Mouse (Mus musculus) left cerebral cortex, adult 2 months (tissue): ENCODE measurements at regions not wholly inside any gene's neighbourhood (a gene's known extent, or its start where the extent isn't known, plus 50 kb on each side); places are given as distances from the start of the nearest gene placed in this dataset.

ENCODE experiments used
- DNase-seq, 2 experiments: peaks; one replicate each; pipeline ENCODE4 v3.0.0; 2021 to 2022; ENCODE audit warnings: low spot score in 2 of 2, mixed read lengths in 1 of 2; ENCODE audit errors: extremely low spot score in 1 of 2
- H3K27ac ChIP-seq: fragments of 200-600 bp; 2 replicates; pipeline ENCODE4 v1.8.1; 2022
- H3K4me3 ChIP-seq: fragments of 200-600 bp; 2 replicates; pipeline ENCODE4 v1.8.1; 2022
- CTCF ChIP-seq: fragments of 200-600 bp; IDR thresholded peaks from 2 replicates; pipeline ENCODE4 v1.8.1; 2022; ENCODE audit warnings: antibody characterized with exemption, mild to moderate bottlenecking, moderate library complexity
- intact Hi-C: fragments of 180-260 bp; cut with DNase I; formaldehyde crosslinking; loops from one replicate; pipeline ENCODE4 v1.15.1; 2025

DNA sequence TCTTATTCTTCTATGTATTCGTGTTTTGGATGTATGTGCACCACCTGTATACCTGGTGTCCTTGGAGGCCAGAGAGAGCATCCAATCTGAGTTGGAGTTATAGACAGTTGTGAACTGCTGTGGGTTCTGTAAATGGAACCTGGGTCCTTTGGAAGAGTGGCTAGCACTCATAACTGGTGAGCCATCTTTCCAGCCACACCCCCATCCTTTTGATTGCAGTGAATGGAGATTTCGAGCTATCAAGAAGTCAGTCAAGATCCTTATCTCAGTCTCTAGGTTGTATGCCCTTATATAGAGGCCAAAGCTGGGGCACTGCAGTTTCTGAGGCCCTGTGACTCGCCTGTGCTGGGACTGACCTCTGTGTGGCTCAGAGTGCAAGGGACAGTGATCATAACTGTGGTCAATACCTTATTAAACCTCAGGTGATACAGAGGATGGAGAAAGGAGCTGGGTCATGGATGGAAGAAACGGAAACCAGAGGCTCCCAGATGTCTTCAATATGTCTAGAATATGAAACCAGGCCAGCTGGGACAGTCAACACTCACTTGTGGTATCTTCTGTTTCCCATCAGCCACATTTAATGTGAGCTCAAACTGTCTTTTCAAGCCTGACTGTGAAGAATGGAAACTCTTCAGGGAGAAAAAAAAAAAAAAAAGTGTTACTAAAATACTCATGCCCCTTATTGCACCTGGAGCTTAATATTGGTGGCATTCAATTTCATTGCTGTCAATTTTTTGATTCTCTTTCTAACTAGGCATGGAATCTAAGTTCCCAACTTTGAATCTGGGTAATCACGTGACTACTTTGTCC is 86.2 kb upstream of the Cpm start:
- intact Hi-C loops = no loop called here
- no peak overlapping the region for H3K27ac ChIP-seq
- no peak overlapping the region for H3K4me3 ChIP-seq
- no peak for TF ChIP-seq CTCF
- no peak for DNase-seq

DNA sequence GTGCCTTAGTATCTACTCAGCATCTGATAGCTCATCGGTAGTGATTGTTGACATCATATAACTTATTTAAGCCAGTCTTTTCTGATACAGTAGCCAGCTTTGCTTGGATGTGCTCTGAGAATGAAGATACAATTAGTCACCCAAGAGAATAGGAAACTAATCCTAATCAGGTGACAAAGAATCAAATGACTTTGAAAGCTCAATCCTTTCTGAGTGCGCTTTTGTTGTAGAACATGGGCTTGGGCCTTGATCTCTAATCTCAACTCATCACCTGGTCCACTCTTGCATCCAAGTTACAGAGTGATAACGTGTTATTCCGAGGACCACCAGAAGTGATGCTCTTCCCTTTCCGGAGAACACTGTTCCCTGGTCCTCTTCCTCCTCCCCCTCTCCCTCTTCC is 86.9 kb upstream of the Cpm start:
- H3K27ac ChIP-seq = no peak overlapping the region
- no peak for DNase-seq
- TF ChIP-seq CTCF = no peak
- no peak overlapping the region for H3K4me3 ChIP-seq
- intact Hi-C loops = no loop called here

DNA sequence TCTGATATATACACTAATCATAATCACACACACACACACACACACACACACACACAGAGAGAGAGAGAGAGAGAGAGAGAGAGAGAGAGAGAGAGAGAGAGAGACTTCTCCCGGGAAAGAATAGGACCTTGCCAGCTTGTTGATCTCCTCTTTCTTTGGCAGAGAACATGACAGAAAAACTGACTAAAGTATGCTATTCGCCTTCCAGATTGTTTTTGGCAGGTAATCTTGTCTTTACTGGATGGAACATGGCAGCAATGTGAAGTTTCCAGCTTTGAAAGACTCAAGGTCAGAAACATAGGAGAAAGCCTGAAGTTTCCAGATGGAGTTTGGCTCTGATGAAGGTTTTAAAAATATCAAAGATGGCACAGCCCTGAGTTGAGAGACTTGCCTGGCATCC is 87.8 kb upstream of the Cpm start:
- Histone ChIP-seq H3K27ac (no peak overlapping the region), H3K4me3 (no peak overlapping the region)
- intact Hi-C loops = no loop called here

DNA sequence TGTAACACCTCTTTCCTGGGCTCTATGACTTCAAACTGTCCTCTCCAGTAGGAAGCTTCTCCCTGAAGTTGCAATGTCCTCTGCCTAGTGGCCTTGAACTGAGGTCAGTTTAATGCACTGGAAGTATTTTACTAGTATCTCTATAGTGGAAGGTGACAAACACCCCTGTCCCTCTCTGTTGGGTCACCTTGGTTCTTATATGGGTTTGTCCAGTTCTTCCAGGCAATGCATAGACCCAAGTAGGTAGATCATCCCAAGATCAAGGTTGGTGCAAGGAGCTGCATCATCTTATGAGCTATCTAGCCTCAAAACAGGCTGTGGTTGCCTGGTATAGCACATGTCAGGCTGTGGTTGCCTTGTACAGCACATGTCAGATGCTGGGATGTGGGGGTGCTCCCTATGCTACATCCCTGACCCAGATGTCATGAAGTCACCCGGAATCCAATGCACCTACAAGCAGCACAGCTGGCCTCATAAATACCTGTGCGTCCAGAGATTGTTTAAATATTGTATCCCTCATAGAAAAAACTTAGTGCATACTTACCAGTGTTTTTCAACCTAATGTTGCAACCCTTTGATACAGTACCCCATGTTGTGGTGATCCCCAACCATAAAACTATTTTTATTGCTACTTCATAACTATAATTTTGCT is 88.4 kb upstream of the Cpm start:
- intact Hi-C loops = no loop called here
- DNase-seq = no peak
- no peak for TF ChIP-seq CTCF

More for the DNA sequence above, 87.8 kb upstream of the Cpm start:
- no peak for DNase-seq
- no peak for TF ChIP-seq CTCF

DNA sequence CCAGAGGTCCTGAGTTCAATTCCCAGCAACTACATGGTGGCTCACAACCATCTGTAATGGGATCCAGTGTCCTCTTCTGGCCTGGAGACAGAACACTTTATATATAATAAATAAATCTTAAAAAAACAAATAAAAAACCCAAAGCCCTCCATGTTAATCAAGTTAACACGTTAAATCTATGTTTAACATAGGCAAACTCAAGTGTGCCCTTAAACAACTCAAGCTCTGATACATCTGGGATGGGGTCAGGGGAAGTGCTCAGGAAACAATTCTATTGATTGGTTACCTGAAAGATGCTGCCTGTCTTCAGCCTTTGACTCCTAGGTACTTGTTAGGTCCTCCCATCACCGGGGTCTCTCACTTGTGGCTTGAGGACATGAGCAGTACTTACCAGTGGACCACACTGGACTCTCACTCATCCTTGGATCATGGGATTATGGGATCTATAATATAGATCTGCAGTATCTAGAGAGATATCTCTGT is 89.1 kb upstream of the Cpm start:
- DNase-seq = no peak
- no peak overlapping the region for H3K27ac ChIP-seq
- TF ChIP-seq CTCF = no peak
- H3K4me3 ChIP-seq = no peak overlapping the region
- intact Hi-C loops = no loop called here

More for the DNA sequence above, 88.4 kb upstream of the Cpm start:
- Histone ChIP-seq H3K4me3 (no peak overlapping the region), H3K27ac (no peak overlapping the region)

DNA sequence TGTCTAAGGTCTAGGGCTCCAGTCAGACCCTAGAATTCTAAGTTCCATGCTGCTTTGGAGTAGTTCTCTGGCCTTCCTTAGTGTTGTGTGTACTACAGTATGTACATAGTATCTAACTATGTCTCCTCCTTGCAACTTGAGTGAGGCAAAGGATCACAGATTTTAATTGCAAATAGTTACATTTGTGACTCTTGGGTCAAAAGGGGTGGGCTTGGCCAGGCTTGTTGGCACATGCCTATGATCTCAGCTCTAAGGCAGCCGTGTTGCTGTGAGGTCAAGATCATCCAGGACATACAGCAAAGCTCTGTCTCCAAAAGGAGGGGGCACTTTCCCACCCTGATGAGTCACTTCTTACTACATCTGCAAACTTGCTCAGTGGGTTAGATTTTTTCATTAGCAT is 89.8 kb upstream of the Cpm start:
- intact Hi-C loops = no loop called here
- TF ChIP-seq CTCF = no peak
- H3K4me3 ChIP-seq = no peak overlapping the region
- no peak for DNase-seq
- H3K27ac ChIP-seq = no peak overlapping the region

DNA sequence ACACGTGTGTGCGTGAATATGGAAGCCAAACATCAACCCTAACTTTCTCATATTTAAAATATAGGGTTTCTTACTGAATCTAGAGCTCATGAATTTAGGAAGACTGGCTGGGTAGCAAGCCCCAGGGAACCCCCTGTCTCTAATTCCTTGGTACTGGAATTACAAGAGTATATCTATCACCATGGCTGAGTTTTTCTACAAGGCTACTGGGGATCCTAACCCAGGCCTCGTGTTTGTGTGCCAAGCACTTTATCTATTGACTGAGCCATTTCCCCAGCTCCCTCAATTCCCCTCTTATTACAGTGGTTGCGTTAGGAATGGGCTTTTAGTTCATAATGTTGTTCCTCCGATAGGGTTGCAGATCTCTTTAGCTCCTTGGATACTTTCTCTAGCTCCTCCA is 90.6 kb upstream of the Cpm start:
- Histone ChIP-seq H3K27ac (no peak overlapping the region), H3K4me3 (no peak overlapping the region)
- DNase-seq = no peak
- TF ChIP-seq CTCF = no peak
- intact Hi-C loops = no loop called here

DNA sequence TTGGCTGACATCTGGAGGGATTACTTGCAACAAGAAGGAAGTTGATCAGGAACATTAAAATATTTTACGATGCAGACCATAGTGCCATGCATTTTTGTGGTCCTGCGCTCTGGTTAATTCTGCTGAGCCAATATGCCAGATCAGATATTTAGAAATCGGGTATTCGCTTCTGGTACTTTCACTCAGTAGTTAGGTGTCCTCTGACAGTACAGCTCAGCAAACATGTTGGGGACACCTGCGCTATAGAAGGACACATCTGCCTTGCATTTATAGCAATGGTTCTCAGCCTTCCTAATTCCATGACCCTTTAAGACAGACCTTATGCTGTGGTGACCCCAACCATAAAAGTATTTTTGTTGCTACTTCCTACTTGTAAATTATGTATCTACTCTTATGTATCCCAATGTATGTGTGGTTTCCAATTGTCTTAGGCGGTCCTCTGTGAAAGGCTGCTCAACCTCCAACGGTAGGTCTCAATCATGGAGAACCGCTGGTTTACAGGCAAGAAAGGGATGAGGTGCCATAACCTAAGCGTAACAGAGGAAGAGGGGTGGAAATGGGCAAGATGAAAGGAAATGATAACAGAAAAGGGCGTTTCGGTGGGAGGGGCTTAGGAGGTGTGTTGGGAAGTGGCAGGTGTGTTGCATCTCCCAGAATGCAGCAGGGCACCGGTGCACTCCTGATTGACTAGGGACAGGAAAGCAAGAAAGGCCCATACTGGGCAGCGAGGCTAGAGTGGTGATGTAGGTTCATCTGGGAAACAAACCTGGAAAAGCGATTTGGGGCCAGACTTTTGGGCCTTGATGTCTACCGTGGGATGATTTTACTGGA is 92.3 kb upstream of the Cpm start:
- no peak for DNase-seq
- TF ChIP-seq CTCF = no peak
- intact Hi-C loops = no loop called here

DNA sequence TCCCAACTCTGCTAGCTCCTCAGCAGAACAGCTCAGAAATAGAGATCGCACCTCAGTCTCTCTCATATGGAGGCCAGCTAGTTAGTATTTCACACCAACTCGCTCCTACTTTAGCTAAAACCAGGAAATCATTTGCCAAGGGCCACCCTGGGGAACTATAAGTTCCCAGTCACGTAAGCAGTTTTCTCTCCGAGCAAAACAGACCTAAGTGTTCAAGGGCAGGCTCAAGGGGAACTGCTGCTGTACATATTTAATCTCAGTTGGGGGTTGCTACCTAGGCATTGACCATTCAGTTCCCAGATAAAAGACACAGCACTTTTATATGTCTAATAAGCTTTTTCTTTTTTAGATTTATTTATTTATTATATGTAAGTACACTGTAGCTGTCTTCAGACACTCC is 93.5 kb upstream of the Cpm start:
- intact Hi-C loops = no loop called here
- Histone ChIP-seq H3K4me3 (no peak overlapping the region), H3K27ac (no peak overlapping the region)
- no peak for TF ChIP-seq CTCF
- DNase-seq = no peak

More for the DNA sequence above, 92.3 kb upstream of the Cpm start:
- Histone ChIP-seq H3K27ac (no peak overlapping the region), H3K4me3 (no peak overlapping the region)

DNA sequence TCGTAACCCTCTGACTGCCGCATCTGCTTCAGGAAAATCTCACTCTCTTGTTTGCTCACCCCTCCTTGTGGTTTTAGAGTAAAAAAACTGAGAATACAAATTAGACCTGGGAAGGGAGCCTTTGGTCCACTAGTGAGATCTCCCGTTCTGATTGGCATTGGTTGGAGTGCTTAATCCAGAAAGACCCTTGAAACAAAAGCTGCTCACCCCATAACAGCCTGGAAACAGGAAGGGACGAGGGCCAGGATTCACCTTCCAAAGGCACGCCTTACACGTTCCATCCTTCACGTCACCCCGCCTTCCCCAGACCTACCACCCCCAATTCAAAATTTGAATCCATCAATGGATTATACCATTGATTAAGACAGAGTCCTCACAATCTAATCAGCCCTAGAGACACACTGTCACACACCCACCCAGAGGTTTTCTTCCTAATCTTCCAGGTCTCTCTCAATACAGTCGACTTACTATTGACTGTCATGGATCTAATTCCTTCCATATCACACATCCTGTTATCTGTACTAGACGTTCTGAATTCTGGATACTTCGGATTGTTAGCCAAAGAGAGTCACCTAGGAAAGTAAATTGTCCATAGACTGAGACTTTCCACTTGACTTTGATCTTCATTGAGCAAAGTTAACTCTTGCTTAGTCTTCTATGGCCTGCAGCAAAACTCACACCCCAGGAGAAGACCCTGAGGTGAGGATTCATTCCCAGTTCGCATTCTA is 94.1 kb upstream of the Cpm start:
- H3K4me3 ChIP-seq = no peak overlapping the region
- no peak for DNase-seq
- intact Hi-C loops = no loop called here
- H3K27ac ChIP-seq = no peak overlapping the region
- TF ChIP-seq CTCF = no peak

DNA sequence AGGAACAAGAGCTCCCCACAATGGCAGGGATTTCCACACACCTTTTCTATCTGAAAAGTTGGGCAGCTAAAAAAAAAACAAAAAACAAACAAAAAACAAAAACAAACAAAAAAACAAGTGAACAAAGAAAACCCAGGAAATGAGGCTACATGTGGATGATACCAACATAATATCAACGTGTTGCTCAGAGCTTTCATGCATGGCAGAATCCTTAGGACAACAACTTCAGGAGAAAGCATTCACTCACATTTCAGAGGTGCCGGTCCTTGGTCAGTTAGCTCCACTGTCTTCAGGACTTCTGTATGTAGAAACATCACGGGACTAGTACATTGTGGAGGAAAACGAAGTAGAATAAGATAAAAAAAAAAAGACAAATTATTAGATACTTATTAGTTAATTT is 94.8 kb upstream of the Cpm start:
- H3K4me3 ChIP-seq = no peak overlapping the region
- intact Hi-C loops = no loop called here
- no peak for TF ChIP-seq CTCF
- no peak for DNase-seq
- no peak overlapping the region for H3K27ac ChIP-seq
